Mouse (Mus musculus) ES-Bruce4 (cell line): ENCODE results near the gene Apba1. TPM values are rescaled to one million over a fixed set of nuclear protein-coding genes. Genes with fewer than 3 reads are reported as not detected.
A peak's percentile ranks its signal among the peaks of the same experiment; 100 is the strongest.

Experiments used
- H3K27ac ChIP-seq: 2 replicates; pipeline ENCODE4 v1.5.1; 2012; ENCODE audit warnings: low read length, inconsistent platforms; ENCODE audit not compliant: insufficient read depth
- H3K27me3 ChIP-seq: 2 replicates; pipeline ENCODE4 v1.6.1; 2012; ENCODE audit warnings: mild to moderate bottlenecking, low read length, inconsistent platforms; ENCODE audit not compliant: control insufficient read depth, poor library complexity, insufficient read depth, severe bottlenecking
- H3K36me3 ChIP-seq: 2 replicates; pipeline ENCODE4 v1.6.1; 2012; ENCODE audit warnings: inconsistent platforms, mild to moderate bottlenecking, low read length, moderate library complexity; ENCODE audit not compliant: control insufficient read depth, poor library complexity, insufficient read depth, severe bottlenecking
- H3K4me1 ChIP-seq: one replicate; pipeline ENCODE4 v1.8.1; 2011; ENCODE audit warnings: low read length; ENCODE audit not compliant: control insufficient read depth, insufficient read depth
- H3K4me3 ChIP-seq: 2 replicates; pipeline ENCODE4 v1.5.1; 2011; ENCODE audit warnings: low read depth, mild to moderate bottlenecking, low read length
- H3K9ac ChIP-seq: 2 replicates; pipeline ENCODE4 v1.6.1; 2012; ENCODE audit warnings: low read depth, mild to moderate bottlenecking, inconsistent platforms; ENCODE audit not compliant: poor library complexity, severe bottlenecking
- H3K9me3 ChIP-seq: replicated peaks from 2 replicates; pipeline ENCODE4 v1.6.1; 2012; ENCODE audit warnings: mild to moderate bottlenecking, low read length, inconsistent platforms; ENCODE audit not compliant: control insufficient read depth, poor library complexity, insufficient read depth, severe bottlenecking
- CTCF ChIP-seq: IDR thresholded peaks from one replicate; pipeline ENCODE4 v1.8.1; 2011; ENCODE audit warnings: low read depth, low read length
- EP300 ChIP-seq: IDR thresholded peaks from 2 replicates; pipeline ENCODE4 v1.6.1; 2011; ENCODE audit warnings: low read depth, low read length; ENCODE audit not compliant: insufficient read depth
- POLR2A ChIP-seq: IDR thresholded peaks from one replicate; pipeline ENCODE4 v1.8.1; 2011; ENCODE audit warnings: low read length; ENCODE audit not compliant: insufficient read depth
- polyA plus RNA-seq: library from polyadenylated mRNA; stranded (reverse); fragments of >200 nt; gene quantifications from 2 replicates; pipeline ENCODE4 v1.2.4, GENCODE M21; 2011; ENCODE audit warnings: low read depth; ENCODE audit not compliant: missing spikeins, insufficient read depth, insufficient read length

Gene Apba1
- polyA plus RNA-seq, 1 experiment = 0.16 TPM

- no peaks in the 10 kb centered on the region for H3K36me3 ChIP-seq
- peaks cover 15% of the 10 kb centered on the region; the same call in 1 of the 2 replicates for H3K27me3 ChIP-seq
- H3K9me3 ChIP-seq = no peaks in the 10 kb centered on the region
- no peak overlapping the region for H3K9ac ChIP-seq
- no peak overlapping the region for H3K4me3 ChIP-seq
- TF ChIP-seq CTCF (no peak), EP300 (no peak), POLR2A (no peak)
- H3K4me1 ChIP-seq = no peaks in the 10 kb centered on the region
- no peak overlapping the region for H3K27ac ChIP-seq
Observed at GRCm38 (mm10) chr19:23891421-23891820, 132.7 kb downstream of the Apba1 start.

GRCm38 (mm10) chr19:23892633-23893032 is 133.9 kb downstream of the Apba1 start:
- H3K27ac ChIP-seq = no peak overlapping the region
- TF ChIP-seq EP300 (no peak), CTCF (no peak), POLR2A (no peak)

GRCm38 (mm10) chr19:23893093-23893889 is 134.6 kb downstream of the Apba1 start:
- peaks cover 15% of the 10 kb centered on the region; the same call in 1 of the 2 replicates for H3K27me3 ChIP-seq
- no peaks in the 10 kb centered on the region for H3K9me3 ChIP-seq
- no peak for TF ChIP-seq CTCF
- no peak for TF ChIP-seq POLR2A
- TF ChIP-seq EP300 = no peak
- H3K4me1 ChIP-seq = no peaks in the 10 kb centered on the region
- H3K9ac ChIP-seq = peak overlapping the region; percentile 13; the same call in 1 of the 2 replicates
- no peaks in the 10 kb centered on the region for H3K36me3 ChIP-seq
- H3K4me3 ChIP-seq = peak overlapping the region; percentile 46
- no peak overlapping the region for H3K27ac ChIP-seq

More at GRCm38 (mm10) chr19:23892633-23893032, 133.9 kb downstream of the Apba1 start:
- H3K27me3 ChIP-seq = peaks cover 15% of the 10 kb centered on the region; the same call in 1 of the 2 replicates
- peak overlapping the region; percentile 13; the same call in 1 of the 2 replicates for H3K9ac ChIP-seq
- peak overlapping the region; percentile 46 for H3K4me3 ChIP-seq
- no peaks in the 10 kb centered on the region for H3K9me3 ChIP-seq
- H3K4me1 ChIP-seq = no peaks in the 10 kb centered on the region
- no peaks in the 10 kb centered on the region for H3K36me3 ChIP-seq

GRCm38 (mm10) chr19:23893946-23894345 is 135.3 kb downstream of the Apba1 start:
- TF ChIP-seq POLR2A = no peak
- TF ChIP-seq EP300 = no peak
- TF ChIP-seq CTCF = peak; percentile 31
- no peak overlapping the region for H3K27ac ChIP-seq
- H3K36me3 ChIP-seq = no peaks in the 10 kb centered on the region
- H3K9me3 ChIP-seq = no peaks in the 10 kb centered on the region
- no peak overlapping the region for H3K9ac ChIP-seq
- H3K4me1 ChIP-seq = no peaks in the 10 kb centered on the region
- peaks cover 15% of the 10 kb centered on the region; the same call in 1 of the 2 replicates for H3K27me3 ChIP-seq
- peak overlapping the region; percentile 34 for H3K4me3 ChIP-seq

- Histone ChIP-seq H3K27ac (no peak overlapping the region), H3K9me3 (no peaks in the 10 kb centered on the region), H3K27me3 (peaks cover 15% of the 10 kb centered on the region; the same call in 1 of the 2 replicates), H3K4me3 (no peak overlapping the region), H3K36me3 (no peaks in the 10 kb centered on the region), H3K9ac (no peak overlapping the region), H3K4me1 (no peaks in the 10 kb centered on the region)
- TF ChIP-seq POLR2A (no peak), EP300 (no peak), CTCF (no peak)
Observed at GRCm38 (mm10) chr19:23894822-23895221, 136.1 kb downstream of the Apba1 start.

- Histone ChIP-seq H3K4me3 (no peak overlapping the region), H3K27me3 (peaks cover 10% of the 10 kb centered on the region; the same call in 1 of the 2 replicates), H3K9ac (no peak overlapping the region)
Observed at GRCm38 (mm10) chr19:23896915-23897314, 138.2 kb downstream of the Apba1 start.

More at GRCm38 (mm10) chr19:23896915-23897314, 138.2 kb downstream of the Apba1 start:
- Histone ChIP-seq H3K9me3 (no peaks in the 10 kb centered on the region), H3K4me1 (no peaks in the 10 kb centered on the region), H3K27ac (no peak overlapping the region), H3K36me3 (no peaks in the 10 kb centered on the region)
- TF ChIP-seq POLR2A = no peak
- TF ChIP-seq CTCF = no peak
- no peak for TF ChIP-seq EP300
